Mouse (Mus musculus): ENCODE data around the gene Nell2.

Nell2 gene

GRCm38 (mm10) chr15:95334323-95335296, 193.7 kb downstream of the Nell2 start:
- DNase-seq (ENCODE audit: low read depth) = no peak

- DNase-seq (ENCODE audit: low read depth) = no peak
These were observed 195.1 kb downstream of the Nell2 start for GRCm38 (mm10) chr15:95333229-95333628.

GRCm38 (mm10) chr15:95330926-95331325, 197.4 kb downstream of the Nell2 start:
- no peak for DNase-seq (ENCODE audit: low read depth)

GRCm38 (mm10) chr15:95322744-95323143, 205.6 kb downstream of the Nell2 start:
- no peak for DNase-seq (ENCODE audit: low read depth)

GRCm38 (mm10) chr15:95316626-95317025, 211.7 kb downstream of the Nell2 start:
- DNase-seq (ENCODE audit: low read depth) = no peak

GRCm38 (mm10) chr15:95314808-95315145, 213.6 kb downstream of the Nell2 start:
- DNase-seq (ENCODE audit: low read depth) = no peak

- no peak for DNase-seq (ENCODE audit: low read depth)
These were observed 214.1 kb downstream of the Nell2 start for GRCm38 (mm10) chr15:95314121-95314807.

GRCm38 (mm10) chr15:95313286-95313685, 215.1 kb downstream of the Nell2 start:
- DNase-seq (ENCODE audit: low read depth) = no peak

- no peak for DNase-seq (ENCODE audit: low read depth)
These were observed 224.3 kb downstream of the Nell2 start for GRCm38 (mm10) chr15:95304102-95304501.

GRCm38 (mm10) chr15:95296561-95296960, 231.8 kb downstream of the Nell2 start:
- no peak for DNase-seq (ENCODE audit: low read depth)

GRCm38 (mm10) chr15:95289047-95289446, 239.3 kb downstream of the Nell2 start:
- DNase-seq (ENCODE audit: low read depth) = no peak

GRCm38 (mm10) chr15:95285199-95285598, 243.2 kb downstream of the Nell2 start:
- DNase-seq (ENCODE audit: low read depth) = no peak

- no peak for DNase-seq (ENCODE audit: low read depth)
These were observed 247.4 kb downstream of the Nell2 start for GRCm38 (mm10) chr15:95280986-95281385.

GRCm38 (mm10) chr15:95278001-95278400, 250.4 kb downstream of the Nell2 start:
- DNase-seq (ENCODE audit: low read depth) = no peak

- DNase-seq (ENCODE audit: low read depth) = no peak
These were observed 251.8 kb downstream of the Nell2 start for GRCm38 (mm10) chr15:95276556-95276955.

GRCm38 (mm10) chr15:95275553-95275952, 252.8 kb downstream of the Nell2 start:
- DNase-seq (ENCODE audit: low read depth) = no peak

- DNase-seq (ENCODE audit: low read depth) = no peak
These were observed 255.1 kb downstream of the Nell2 start for GRCm38 (mm10) chr15:95273236-95273635.

- no peak for DNase-seq (ENCODE audit: low read depth)
These were observed 256.2 kb downstream of the Nell2 start for GRCm38 (mm10) chr15:95272167-95272566.

GRCm38 (mm10) chr15:95259671-95260450, 268.5 kb downstream of the Nell2 start:
- DNase-seq (ENCODE audit: low read depth) = no peak

- no peak for DNase-seq (ENCODE audit: low read depth)
These were observed 271.2 kb downstream of the Nell2 start for GRCm38 (mm10) chr15:95257131-95257530.

- no peak for DNase-seq (ENCODE audit: low read depth)
These were observed 282.8 kb downstream of the Nell2 start for GRCm38 (mm10) chr15:95245516-95245915.

GRCm38 (mm10) chr15:95243876-95244275, 284.5 kb downstream of the Nell2 start:
- no peak for DNase-seq (ENCODE audit: low read depth)
